Mouse (Mus musculus) midbrain, embryonic 11.5 days (tissue): ENCODE results near the gene Slc25a33. TPM values are rescaled to one million over a fixed set of nuclear protein-coding genes. Genes with fewer than 3 reads are reported as not detected.

Experiments
- ATAC-seq: fragments of 200-750 bp; cut with Nextera tagmentation; 2 replicates; pipeline ENCODE4 v1.8.0; 2017; ENCODE audit warnings: moderate TSS enrichment, moderate library complexity; ENCODE audit not compliant: low FRiP score
- DNase-seq: peaks from one replicate; pipeline ENCODE4 v3.0.0; 2015; ENCODE audit warnings: low spot score; ENCODE audit errors: missing footprints
- H3K27ac ChIP-seq: fragments of 300-500 bp; sonication (generic); 2 replicates; pipeline ENCODE4 v1.5.1; 2014; ENCODE audit warnings: low read depth, low read length
- H3K27me3 ChIP-seq: fragments of 300-500 bp; sonication (generic); 2 replicates; pipeline ENCODE4 v1.6.1; 2014; ENCODE audit warnings: mild to moderate bottlenecking, low read length, moderate library complexity, mixed read lengths; ENCODE audit not compliant: control insufficient read depth, insufficient read depth
- H3K36me3 ChIP-seq: fragments of 300-500 bp; sonication (generic); 2 replicates; pipeline ENCODE4 v1.6.1; 2014; ENCODE audit warnings: mild to moderate bottlenecking, low read length, moderate library complexity, mixed read lengths; ENCODE audit not compliant: control insufficient read depth, insufficient read depth
- H3K4me1 ChIP-seq: fragments of 300-500 bp; sonication (generic); 2 replicates; pipeline ENCODE4 v1.6.1; 2014; ENCODE audit warnings: low read length; ENCODE audit not compliant: control insufficient read depth, insufficient read depth
- H3K4me2 ChIP-seq: fragments of 300-500 bp; sonication (generic); 2 replicates; pipeline ENCODE4 v1.6.1; 2014; ENCODE audit warnings: mild to moderate bottlenecking, moderate library complexity
- H3K4me3 ChIP-seq: fragments of 300-500 bp; sonication (generic); 2 replicates; pipeline ENCODE4 v1.5.1; 2014; ENCODE audit warnings: low read depth, low read length
- H3K9ac ChIP-seq: fragments of 300-500 bp; sonication (generic); 2 replicates; pipeline ENCODE4 v1.6.1; 2014; ENCODE audit warnings: low read length
- H3K9me3 ChIP-seq: fragments of 300-500 bp; sonication (generic); 2 replicates; pipeline ENCODE4 v1.6.1; 2016; ENCODE audit warnings: low read length; ENCODE audit not compliant: control insufficient read depth
- WGBS: fragments of 180-500 bp; shearing (Covaris S2); extraction: QIAGEN DNeasy Blood & Tissue Kit; methylation state at CpG from one replicate; pipeline ENCODE4 v1.1.7; 2014; 5-methylcytosine and 5-hydroxymethylcytosine counted together
- polyA plus RNA-seq: library from polyadenylated mRNA; unstranded; fragments of >200 nt; fragmentation: Nextera tagmentation; extraction: Ambion mirVana; gene quantifications from 2 replicates; pipeline ENCODE4 v1.2.1, GENCODE M21; 2014

Gene Slc25a33
- polyA plus RNA-seq, 1 experiment from 2014 or later = 21.4 TPM

DNA sequence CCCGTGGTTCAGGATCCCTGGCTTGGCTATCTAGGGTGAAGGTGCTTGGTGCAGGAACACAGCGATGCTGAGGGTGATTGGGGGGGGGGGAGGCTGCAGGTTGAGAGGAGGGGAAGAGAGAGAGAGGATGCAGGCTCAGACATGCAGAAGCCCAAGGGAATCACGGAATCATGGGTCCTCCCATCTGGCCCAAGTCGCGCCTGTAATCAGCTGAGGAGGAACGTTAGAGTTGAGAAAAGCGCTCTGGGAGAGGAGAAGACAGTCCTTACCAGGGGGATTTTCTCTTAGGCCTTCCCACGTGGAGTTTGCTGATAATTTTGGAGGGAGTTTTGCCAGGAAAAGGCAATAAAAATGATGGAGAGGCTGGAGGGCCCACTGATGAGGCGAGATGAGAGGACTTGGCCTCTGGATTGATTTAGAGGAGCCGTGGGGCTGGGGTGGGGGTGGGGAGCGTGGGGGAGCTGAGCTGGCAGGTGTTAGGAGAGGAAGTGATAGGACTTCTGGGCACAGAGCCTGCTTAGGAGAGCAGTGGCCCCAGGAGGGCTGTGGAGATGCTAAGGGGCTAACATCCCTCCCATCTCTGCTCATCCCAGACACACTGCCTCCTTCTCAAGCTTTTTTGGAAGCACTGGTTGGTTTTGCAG is 34.6 kb upstream of the Slc25a33 start:
- no peak overlapping the region for H3K9ac ChIP-seq
- H3K4me2 ChIP-seq = no peak overlapping the region
- no peak overlapping the region for H3K4me3 ChIP-seq
- ATAC-seq (no peak), DNase-seq (no peak)
- peaks cover 22% of the 10 kb centered on the region for H3K27me3 ChIP-seq
- H3K9me3 ChIP-seq = no peaks in the 10 kb centered on the region
- H3K36me3 ChIP-seq = no peaks in the 10 kb centered on the region
- no peaks in the 10 kb centered on the region for H3K4me1 ChIP-seq
- WGBS = 47% methylated on average over 11 of the region's 11 CpGs
- no peak overlapping the region for H3K27ac ChIP-seq

DNA sequence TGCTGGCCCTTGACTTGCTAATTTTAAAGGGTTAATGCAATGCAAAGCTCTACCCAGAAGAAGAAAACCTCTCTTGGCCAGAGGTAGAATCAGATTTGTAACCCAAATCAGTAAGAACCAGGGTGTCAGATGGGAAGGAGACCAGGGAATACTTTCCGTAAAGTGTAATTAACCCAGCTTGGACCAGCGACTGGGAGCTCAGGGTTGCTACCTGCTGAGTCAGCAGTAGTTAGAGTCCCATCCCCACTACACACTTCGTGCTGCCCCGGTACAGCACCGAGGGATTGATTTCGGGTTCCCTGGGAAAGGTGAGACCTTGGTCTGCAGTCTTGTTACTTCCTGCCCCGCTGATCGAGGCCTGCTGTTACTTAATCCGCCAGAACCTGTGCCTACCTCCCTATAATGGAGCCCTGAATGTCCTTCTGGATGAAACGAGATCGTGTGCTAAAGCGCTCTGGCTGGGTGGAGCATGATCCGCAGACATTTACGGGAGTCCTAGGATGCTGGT is 34.0 kb upstream of the Slc25a33 start:
- ATAC-seq = no peak
- Histone ChIP-seq H3K36me3 (no peaks in the 10 kb centered on the region), H3K9ac (no peak overlapping the region), H3K27ac (no peak overlapping the region), H3K27me3 (peaks cover 26% of the 10 kb centered on the region), H3K9me3 (no peaks in the 10 kb centered on the region), H3K4me3 (no peak overlapping the region), H3K4me1 (no peaks in the 10 kb centered on the region), H3K4me2 (no peak overlapping the region)
- DNase-seq = no peak
- 39% methylated on average over 14 of the region's 14 CpGs for WGBS

DNA sequence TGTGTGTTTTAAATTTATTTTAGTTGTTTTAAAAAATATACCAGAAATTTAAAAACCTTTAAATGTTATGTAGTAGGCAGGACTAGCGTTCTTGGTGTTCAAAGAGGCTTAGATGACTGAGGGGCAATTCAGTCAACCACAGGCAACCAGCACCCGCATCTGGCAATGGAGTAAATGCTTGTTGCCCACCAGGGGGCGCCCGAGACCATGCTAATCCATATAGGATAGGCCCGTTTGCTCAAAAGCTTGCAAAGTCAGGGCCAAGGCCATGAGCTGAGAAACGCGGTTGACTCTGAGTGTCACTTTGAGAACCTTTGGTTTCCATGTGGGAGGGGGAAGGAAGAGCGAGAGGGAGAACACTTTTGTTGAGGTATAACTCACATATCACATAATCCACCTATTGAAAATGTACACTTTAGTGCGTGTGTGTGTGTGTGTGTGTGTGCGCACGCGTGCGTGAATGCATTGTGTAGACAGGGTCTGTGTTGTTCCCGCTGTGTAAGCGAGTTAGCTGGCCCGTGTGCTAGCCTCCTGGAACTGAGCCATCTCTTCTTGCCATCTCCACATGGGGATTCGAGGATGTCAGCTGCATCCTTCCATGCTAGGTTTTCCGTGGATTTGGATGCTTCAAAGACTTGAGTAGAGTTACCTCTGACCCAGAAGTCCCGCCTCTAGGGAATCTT is 32.8 kb upstream of the Slc25a33 start:
- no peaks in the 10 kb centered on the region for H3K36me3 ChIP-seq
- no peak overlapping the region for H3K9ac ChIP-seq
- ATAC-seq = peak; percentile 75
- H3K27ac ChIP-seq = no peak overlapping the region
- no peak overlapping the region for H3K4me3 ChIP-seq
- peaks cover under 1% of the 10 kb centered on the region; the same call in 1 of the 2 replicates for H3K4me1 ChIP-seq
- H3K9me3 ChIP-seq = no peaks in the 10 kb centered on the region
- no peak overlapping the region for H3K4me2 ChIP-seq
- H3K27me3 ChIP-seq = peaks cover 28% of the 10 kb centered on the region
- 52% methylated on average over 19 of the region's 19 CpGs for WGBS
- DNase-seq = peak; percentile 99

DNA sequence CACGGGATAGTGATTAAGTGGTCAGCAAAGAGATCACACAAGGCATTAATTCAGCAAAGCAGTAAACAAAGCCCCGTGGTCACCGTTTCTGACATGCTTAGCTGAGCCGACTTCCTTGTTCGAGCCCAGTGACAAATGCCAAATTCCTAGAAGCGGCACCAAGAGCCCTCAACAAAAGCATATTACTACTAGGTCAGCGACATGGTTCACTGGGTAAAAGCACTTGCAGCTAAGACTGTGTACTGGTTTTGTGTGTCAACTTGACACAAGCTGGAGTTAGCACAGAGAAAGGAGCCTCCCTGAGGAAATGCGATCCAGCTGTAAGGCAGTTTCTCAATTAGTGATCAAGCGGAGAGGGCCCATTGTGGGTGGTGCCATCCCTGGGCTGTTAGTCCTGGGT is 28.2 kb upstream of the Slc25a33 start:
- H3K9me3 ChIP-seq = no peaks in the 10 kb centered on the region
- no peaks in the 10 kb centered on the region for H3K36me3 ChIP-seq
- H3K27me3 ChIP-seq = peaks cover 26% of the 10 kb centered on the region
- no peak overlapping the region for H3K4me2 ChIP-seq
- WGBS = 15% methylated on average over 9 of the region's 9 CpGs
- peaks cover 11% of the 10 kb centered on the region for H3K4me1 ChIP-seq
- H3K9ac ChIP-seq = no peak overlapping the region
- no peak for ATAC-seq
- H3K27ac ChIP-seq = no peak overlapping the region
- peak; percentile 67 for DNase-seq
- no peak overlapping the region for H3K4me3 ChIP-seq

DNA sequence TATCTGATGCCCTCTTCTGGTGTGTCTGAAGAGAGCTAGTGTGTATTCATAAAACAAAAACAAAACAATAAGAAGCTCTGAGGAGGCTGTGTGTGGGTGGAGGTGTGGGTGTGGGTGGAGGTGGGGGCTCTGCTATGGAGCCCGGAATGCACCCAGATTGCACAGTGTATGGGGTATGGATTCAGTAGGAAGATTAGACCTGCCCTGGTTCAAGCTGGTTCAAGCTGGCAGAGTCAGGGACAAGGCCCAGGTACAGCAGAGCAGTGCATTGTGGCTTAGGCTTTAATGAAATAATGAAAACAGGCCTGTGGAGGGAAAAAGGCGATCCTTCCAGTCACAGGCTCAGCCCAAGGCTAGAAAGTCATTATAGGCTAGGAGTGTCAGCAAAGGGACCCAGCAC is 26.5 kb upstream of the Slc25a33 start:
- H3K27ac ChIP-seq = no peak overlapping the region
- no peak for ATAC-seq
- H3K4me3 ChIP-seq = no peak overlapping the region
- H3K4me2 ChIP-seq = no peak overlapping the region
- H3K9ac ChIP-seq = no peak overlapping the region
- peaks cover 11% of the 10 kb centered on the region for H3K4me1 ChIP-seq
- 79% methylated on average over 2 of the region's 2 CpGs for WGBS
- H3K9me3 ChIP-seq = no peaks in the 10 kb centered on the region
- no peaks in the 10 kb centered on the region for H3K36me3 ChIP-seq
- DNase-seq = no peak
- peaks cover 26% of the 10 kb centered on the region for H3K27me3 ChIP-seq

DNA sequence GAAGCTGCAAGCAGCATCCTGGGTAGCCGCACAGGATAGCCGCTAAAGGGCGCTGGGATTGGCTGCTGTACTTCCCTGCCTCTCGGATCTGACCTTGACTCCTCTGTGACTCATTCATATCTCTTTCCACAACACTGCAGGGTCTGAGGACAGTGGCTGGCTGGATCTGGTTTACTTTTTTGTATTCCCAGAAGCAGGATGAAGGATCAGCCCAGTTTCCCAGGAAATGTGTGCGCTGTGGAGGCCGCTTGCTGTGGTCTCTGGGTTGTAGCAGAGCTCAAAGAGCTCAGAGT is 26.0 kb upstream of the Slc25a33 start:
- H3K36me3 ChIP-seq = no peaks in the 10 kb centered on the region
- no peak overlapping the region for H3K27ac ChIP-seq
- no peak overlapping the region for H3K9ac ChIP-seq
- peaks cover 22% of the 10 kb centered on the region; the same call in 1 of the 2 replicates for H3K27me3 ChIP-seq
- H3K4me2 ChIP-seq = no peak overlapping the region
- WGBS = 88% methylated on average over 6 of the region's 6 CpGs
- H3K9me3 ChIP-seq = no peaks in the 10 kb centered on the region
- H3K4me3 ChIP-seq = no peak overlapping the region
- no peak for ATAC-seq
- H3K4me1 ChIP-seq = peaks cover 11% of the 10 kb centered on the region
- no peak for DNase-seq

DNA sequence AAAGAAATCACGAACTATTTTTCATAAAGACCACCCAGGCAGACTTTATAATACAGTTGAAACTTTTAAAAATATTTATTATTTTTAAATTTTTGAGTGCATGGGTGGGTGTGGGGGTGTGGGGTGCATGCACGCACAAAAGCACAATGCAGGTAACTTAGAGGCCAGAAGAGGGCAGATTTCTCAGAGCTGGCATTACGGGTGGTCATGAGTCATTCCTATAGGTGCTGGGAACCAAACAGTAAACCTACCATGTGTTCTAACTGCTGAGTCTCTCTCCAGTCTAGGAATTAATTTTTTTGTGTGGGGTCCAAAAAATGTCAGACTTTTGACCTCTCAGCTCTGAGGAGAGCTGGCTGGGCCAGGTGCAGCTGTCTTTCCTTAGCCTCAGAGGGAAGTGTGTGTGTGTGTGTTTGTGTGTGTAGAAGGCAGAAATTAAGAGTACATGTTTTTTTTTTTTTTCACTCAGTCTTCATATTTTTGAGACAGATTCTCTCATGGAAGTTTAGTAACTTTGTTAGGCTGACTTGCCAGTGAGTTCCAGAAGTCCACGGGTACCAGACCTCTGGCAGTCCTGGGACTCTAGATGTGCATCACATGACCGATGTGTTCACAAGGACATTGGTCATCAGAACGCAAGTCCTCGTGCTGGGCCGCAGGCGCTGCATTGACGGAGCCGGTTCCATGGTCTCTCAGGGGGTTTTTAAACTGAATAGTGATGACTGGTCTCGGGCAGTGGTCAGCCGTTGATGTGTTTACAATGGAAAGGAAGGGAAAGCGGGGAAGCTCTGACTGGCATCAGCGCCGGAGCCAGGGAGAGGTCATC is 25.5 kb upstream of the Slc25a33 start:
- Histone ChIP-seq H3K9me3 (no peaks in the 10 kb centered on the region), H3K9ac (no peak overlapping the region), H3K4me2 (no peak overlapping the region), H3K4me1 (peaks cover 11% of the 10 kb centered on the region), H3K4me3 (no peak overlapping the region), H3K27me3 (peaks cover 18% of the 10 kb centered on the region; the same call in 1 of the 2 replicates), H3K36me3 (no peaks in the 10 kb centered on the region), H3K27ac (no peak overlapping the region)
- DNase-seq (no peak), ATAC-seq (no peak)
- WGBS = 82% methylated on average over 16 of the region's 16 CpGs

DNA sequence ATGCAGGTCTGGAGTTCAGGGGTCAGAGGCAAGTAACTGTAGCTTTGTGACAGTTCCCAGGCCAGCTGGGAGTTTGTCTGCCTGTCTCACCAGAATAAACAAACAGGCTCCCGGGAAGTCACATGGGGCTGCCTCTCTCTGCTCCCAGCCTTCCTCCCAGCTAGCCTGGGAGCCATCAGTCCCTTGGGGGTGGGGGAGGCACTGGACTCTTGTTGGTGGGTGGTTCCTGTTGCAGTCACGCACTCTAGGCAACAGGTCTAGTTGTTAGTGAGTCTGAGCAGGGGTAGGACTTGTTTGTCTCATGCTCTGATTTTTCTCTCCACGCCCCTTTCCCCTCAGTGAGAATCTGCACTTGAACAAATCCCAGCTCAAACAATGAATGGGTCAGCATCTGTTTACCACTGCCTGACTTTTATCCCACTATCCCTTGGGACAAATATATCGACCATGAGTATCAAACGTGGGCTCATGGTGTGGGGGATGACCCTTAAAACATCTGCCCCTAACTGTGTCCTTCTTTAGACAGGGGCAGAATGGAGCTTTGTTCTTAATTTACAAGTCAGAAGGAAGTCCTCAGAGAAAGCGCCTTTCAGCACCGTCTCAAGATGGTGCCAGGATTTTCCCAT is 24.7 kb upstream of the Slc25a33 start:
- no peak overlapping the region for H3K9ac ChIP-seq
- H3K27me3 ChIP-seq = peaks cover 13% of the 10 kb centered on the region; the same call in 1 of the 2 replicates
- H3K4me3 ChIP-seq = no peak overlapping the region
- H3K27ac ChIP-seq = no peak overlapping the region
- 31% methylated on average over 7 of the region's 7 CpGs for WGBS
- peaks cover 11% of the 10 kb centered on the region for H3K4me1 ChIP-seq
- no peak overlapping the region for H3K4me2 ChIP-seq
- ATAC-seq (peak; percentile 45; the same call in 1 of the 2 replicates), DNase-seq (peak; percentile 90)
- no peaks in the 10 kb centered on the region for H3K36me3 ChIP-seq
- no peaks in the 10 kb centered on the region for H3K9me3 ChIP-seq
